Mouse (Mus musculus): Measurements from ENCODE around the gene Spock1.
"Not testable (repeated sequence)": the region's sequence is repeated elsewhere in the genome, so short reads cannot be mapped to it uniquely, and the experiment has no call there.

Spock1 gene

GRCm38 (mm10) chr13:57595761-57596051 is 312.4 kb downstream of the Spock1 start:
- no peak for DNase-seq (ENCODE audit: low read depth, low spot score)

- DNase-seq (ENCODE audit: low read depth, low spot score): no peak
Measured at GRCm38 (mm10) chr13:57595032-57595760, 312.9 kb downstream of the Spock1 start.

- DNase-seq (ENCODE audit: low read depth, low spot score): not testable (repeated sequence)
Measured at GRCm38 (mm10) chr13:57589338-57589914, 318.7 kb downstream of the Spock1 start.

GRCm38 (mm10) chr13:57588558-57589273 is 319.4 kb downstream of the Spock1 start:
- DNase-seq (ENCODE audit: low read depth, low spot score): no peak

GRCm38 (mm10) chr13:57585131-57585530 is 323.0 kb downstream of the Spock1 start:
- no peak for DNase-seq (ENCODE audit: low read depth, low spot score)

- DNase-seq (ENCODE audit: low read depth, low spot score): no peak
Measured at GRCm38 (mm10) chr13:57582314-57582976, 325.7 kb downstream of the Spock1 start.

- DNase-seq (ENCODE audit: low read depth, low spot score): no peak
Measured at GRCm38 (mm10) chr13:57577541-57578244, 330.4 kb downstream of the Spock1 start.

GRCm38 (mm10) chr13:57573501-57573900 is 334.6 kb downstream of the Spock1 start:
- DNase-seq (ENCODE audit: low read depth, low spot score): no peak

- DNase-seq (ENCODE audit: low read depth, low spot score): no peak
Measured at GRCm38 (mm10) chr13:57568404-57568803, 339.7 kb downstream of the Spock1 start.

GRCm38 (mm10) chr13:57555186-57555585 is 352.9 kb downstream of the Spock1 start:
- no peak for DNase-seq (ENCODE audit: low read depth, low spot score)

- no peak for DNase-seq (ENCODE audit: low read depth, low spot score)
Measured at GRCm38 (mm10) chr13:57549743-57550142, 358.4 kb downstream of the Spock1 start.

- DNase-seq (ENCODE audit: low read depth, low spot score): peak; percentile 4
Measured at GRCm38 (mm10) chr13:57536988-57537547, 371.1 kb downstream of the Spock1 start.

GRCm38 (mm10) chr13:57534325-57534724 is 373.8 kb downstream of the Spock1 start:
- DNase-seq (ENCODE audit: low read depth, low spot score): no peak

GRCm38 (mm10) chr13:57525946-57526345 is 382.2 kb downstream of the Spock1 start:
- DNase-seq (ENCODE audit: low read depth, low spot score): no peak

GRCm38 (mm10) chr13:57524546-57524945 is 383.6 kb downstream of the Spock1 start:
- DNase-seq (ENCODE audit: low read depth, low spot score): no peak

GRCm38 (mm10) chr13:57523366-57523765 is 384.8 kb downstream of the Spock1 start:
- DNase-seq (ENCODE audit: low read depth, low spot score): no peak

- DNase-seq (ENCODE audit: low read depth, low spot score): no peak
Measured at GRCm38 (mm10) chr13:57522319-57522718, 385.8 kb downstream of the Spock1 start.

GRCm38 (mm10) chr13:57521152-57521551 is 387.0 kb downstream of the Spock1 start:
- no peak for DNase-seq (ENCODE audit: low read depth, low spot score)

- DNase-seq (ENCODE audit: low read depth, low spot score): no peak
Measured at GRCm38 (mm10) chr13:57519790-57520189, 388.3 kb downstream of the Spock1 start.

GRCm38 (mm10) chr13:57515737-57516136 is 392.4 kb downstream of the Spock1 start:
- DNase-seq (ENCODE audit: low read depth, low spot score): no peak

- DNase-seq (ENCODE audit: low read depth, low spot score): no peak
Measured at GRCm38 (mm10) chr13:57501552-57501951, 406.6 kb downstream of the Spock1 start.
